Mouse (Mus musculus): Measurements from ENCODE around the gene Pisd.
"Not testable (repeated sequence)": the region's sequence is repeated elsewhere in the genome, so short reads cannot be mapped to it uniquely, and the experiment has no call there.

Gene Pisd

DNA sequence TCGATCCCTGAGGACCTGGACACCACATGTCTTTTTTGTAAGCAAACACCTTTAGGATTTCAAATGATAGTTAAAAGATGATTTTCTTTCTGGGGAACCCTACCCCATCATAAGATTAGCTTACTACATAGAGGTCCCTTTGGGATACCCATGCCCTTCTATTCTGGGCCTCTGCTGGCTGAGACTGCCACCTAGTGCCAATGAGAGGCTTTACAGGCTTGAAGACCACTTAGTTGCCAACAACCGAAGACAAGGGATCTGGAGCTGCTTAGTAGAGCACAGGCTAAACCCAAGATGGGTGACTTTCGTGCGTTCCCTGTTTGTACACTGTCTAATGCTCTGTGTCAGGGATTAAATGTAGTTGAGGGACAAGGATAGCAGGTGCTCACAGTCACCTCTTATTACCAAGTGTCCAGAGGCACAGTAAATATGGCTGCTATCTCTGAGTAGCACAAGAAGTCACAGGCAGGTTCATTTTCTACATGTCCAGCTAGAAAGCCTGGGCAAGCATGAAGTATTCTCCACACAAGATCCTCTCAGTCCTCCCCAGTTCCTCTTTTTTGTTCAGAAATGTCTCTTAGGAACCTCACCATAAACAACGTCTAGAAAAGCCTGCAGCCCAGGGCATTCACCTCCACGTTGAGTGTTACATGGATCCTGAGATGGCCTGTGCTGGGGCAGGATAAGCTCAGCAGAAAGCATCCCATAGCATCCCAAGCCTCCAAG lies 37.6 kb downstream of the Pisd start:
- in situ Hi-C loops (cut with MboI; ENCODE audit: unreplicated experiment in 2 of 2) = loop anchor here in 1 of 2 experiments (5.0 kb wide), 1 partner anchor 39 kb away; the partner anchor contains the start of gene Pisd

DNA sequence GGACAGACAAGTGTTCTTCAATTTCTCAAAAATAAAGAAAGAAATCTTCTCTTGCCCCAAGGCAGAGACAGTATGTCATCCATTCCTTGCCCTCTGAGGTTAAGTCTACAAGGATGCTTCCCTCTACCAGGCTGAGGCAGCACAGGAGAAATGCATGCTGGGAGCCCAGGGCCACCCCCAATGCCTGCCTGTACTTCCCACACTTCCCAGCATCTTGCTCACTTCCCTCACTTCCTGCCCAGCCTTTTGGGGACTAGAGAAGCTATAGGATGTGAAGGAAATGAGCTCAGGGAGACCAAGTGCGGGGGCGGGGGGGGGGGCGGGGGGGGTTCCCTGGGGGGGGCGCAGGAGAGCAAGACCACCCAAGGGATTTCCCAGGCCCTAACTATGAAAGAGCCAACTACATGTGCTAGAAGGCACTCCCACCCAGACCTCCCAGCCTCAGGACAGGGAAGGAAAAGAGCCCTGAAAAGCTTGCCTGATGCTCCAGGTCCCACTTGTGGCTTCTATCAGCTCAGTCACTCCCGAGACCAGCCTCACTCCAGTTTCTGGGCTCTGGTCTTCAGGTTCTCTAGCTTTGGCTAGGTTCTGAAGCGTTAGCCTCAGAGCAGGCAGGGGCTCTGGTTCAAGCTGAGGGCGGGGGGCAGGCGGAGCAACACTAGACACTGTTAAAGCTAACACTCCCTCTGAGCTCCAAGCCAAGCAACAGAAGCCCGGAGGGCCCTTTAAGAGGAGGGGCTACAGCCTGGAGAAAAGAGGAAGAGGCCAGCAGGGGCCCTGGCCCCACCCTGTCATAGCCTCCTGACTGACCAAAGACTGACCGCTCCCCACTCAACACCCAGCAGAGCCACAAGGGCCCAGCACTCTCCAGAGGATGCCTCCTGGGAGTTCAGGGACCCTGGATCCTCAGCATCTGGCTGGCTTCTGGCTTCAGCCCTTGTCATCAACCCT lies 39.5 kb downstream of the Pisd start:
- in situ Hi-C loops (cut with MboI; ENCODE audit: unreplicated experiment in 2 of 2) = loop anchor here in 1 of 2 experiments (5.0 kb wide), 1 partner anchor 41 kb away; the partner anchor contains the start of gene Pisd

DNA sequence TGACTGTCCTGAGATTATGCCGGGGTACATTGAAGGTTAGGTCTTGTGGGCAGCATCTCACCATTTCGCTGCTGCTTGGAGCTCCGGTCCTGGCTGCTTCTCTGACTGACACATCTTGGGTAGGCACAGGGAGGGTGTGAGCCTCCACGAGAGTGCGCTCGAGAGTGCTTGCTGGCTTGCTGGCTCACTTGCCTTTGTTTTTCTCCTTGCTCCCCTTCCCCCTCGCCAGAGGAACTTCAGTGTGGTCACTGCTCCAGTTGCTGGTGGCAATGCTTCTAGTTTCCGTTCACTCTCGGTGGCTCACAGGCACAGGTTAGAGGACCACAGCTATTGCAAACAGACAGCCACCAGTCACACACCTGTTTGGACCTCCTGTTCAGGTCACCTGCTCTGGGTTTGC lies 43.3 kb downstream of the Pisd start:
- in situ Hi-C loops (cut with MboI; ENCODE audit: unreplicated experiment in 2 of 2) = no loop called here

DNA sequence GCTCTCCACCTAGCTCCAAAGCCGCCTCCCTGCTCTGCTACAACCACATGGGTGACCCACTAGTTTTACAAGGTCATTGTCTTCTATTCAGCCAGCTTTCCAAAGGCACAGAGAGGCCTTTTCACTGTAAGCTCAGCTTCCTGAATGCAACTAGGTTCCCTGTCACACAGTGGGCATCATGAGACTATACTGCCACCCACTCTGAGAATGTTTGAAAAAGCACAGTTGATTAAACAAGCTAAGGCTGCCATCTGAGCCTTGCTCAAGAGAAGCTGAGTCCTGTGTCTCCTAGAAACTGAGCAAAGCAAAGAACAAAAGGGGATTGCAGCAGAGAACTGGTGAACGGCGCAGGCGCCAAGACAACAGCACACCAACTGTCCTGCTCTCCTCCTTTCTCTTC lies 44.1 kb downstream of the Pisd start:
- in situ Hi-C loops (cut with MboI; ENCODE audit: unreplicated experiment in 2 of 2) = not testable (repeated sequence)

DNA sequence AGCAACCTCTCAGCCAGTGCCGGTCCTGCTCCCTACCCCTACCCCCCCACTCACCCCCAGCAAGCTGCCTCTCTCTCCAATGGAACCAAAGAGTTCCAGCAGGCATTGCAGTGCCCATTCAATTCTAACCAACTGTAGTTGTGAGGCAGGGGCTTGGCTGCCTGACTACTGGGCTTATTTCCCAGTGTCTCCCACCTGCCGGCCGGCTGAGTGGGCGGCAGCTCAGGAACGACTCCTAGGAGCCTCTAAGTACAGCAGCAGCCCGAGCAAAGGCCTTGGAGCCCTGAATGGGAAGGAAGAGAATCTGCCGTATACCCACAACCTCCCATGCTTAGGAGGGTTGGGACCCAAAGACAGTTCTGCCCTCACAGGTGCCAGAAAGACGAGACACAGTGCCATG lies 44.6 kb downstream of the Pisd start:
- in situ Hi-C loops (cut with MboI; ENCODE audit: unreplicated experiment in 2 of 2) = not testable (repeated sequence)

DNA sequence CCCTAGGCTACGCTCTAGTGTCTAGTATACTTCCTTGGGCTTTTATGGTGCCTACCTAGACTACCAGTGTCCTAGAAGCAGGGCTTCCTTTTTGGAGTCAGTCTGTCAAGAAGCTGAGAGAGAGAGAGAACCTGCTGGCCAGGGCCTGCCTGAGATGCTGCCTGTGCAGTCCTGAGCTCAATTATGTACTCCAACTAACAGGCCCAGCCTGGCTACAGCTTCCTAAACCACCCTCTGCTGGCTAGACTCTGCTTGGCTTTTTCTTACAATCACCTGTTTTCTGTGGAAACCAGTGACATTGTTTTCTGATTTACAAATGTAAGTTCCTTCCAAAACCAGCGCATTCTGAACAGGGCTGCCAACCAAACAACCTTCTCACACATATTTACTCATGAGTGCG lies 45.3 kb downstream of the Pisd start:
- in situ Hi-C loops (cut with MboI; ENCODE audit: unreplicated experiment in 2 of 2) = no loop called here

DNA sequence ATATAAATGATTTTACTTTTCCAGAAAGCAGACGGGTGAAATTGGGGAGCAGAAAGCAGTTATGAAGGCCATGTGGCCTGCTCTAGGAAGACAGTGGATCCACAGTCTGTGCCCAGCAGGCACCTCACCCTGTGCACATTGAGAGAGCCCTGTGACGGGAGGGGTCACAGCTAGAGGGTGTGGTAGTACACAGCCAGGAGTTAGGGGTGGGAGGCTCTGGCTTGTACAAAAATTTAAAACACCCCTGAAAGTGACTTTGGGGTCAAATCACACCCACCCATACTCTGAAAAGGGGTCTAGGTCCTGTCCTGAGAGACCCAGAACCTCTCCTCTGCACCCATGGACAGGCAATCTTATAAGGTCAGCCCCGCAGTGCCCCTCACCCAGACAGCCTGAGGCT lies 48.7 kb downstream of the Pisd start:
- in situ Hi-C loops (cut with MboI; ENCODE audit: unreplicated experiment in 2 of 2) = not testable (repeated sequence)

DNA sequence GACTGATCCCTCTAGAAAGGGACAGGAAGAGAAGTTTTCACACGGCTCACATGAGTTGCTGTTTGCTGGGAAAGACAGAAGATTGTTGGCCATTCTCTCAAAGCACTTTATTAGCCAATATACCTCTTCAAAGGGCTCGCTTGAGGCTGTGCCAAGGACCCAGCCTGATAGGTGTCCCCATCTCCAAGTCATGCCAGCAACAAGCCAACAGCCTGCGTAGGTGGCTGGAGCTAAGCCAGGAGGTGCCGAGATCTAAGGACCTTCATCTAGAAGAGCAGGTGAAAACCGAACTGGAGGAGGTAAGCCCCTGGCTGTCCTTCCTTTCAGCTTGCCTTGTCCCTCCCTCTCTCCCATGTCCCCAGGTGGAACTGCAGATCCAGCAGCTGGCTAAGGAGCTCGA lies 49.7 kb downstream of the Pisd start:
- in situ Hi-C loops (cut with MboI; ENCODE audit: unreplicated experiment in 2 of 2) = no loop called here

DNA sequence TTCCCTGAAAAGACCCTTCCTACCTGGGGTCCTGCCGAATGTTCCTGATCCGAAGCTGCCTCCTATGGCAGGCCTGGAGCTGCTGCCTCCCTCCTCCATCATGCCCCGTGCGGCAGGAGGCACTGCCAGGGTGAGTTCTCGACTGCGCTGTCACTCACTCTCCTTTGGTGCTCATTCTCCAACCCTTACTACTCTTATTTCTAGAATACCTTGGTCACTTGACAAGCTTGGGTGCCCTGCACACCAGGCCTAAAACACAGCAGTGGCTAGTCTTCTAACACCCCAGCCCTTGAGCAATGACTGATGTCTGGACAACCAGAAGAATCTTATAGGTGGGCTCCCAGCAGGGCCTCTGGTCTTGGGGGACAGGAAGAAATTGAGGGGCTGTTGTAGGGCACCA lies 51.6 kb downstream of the Pisd start:
- in situ Hi-C loops (cut with MboI; ENCODE audit: unreplicated experiment in 2 of 2) = not testable (repeated sequence)

DNA sequence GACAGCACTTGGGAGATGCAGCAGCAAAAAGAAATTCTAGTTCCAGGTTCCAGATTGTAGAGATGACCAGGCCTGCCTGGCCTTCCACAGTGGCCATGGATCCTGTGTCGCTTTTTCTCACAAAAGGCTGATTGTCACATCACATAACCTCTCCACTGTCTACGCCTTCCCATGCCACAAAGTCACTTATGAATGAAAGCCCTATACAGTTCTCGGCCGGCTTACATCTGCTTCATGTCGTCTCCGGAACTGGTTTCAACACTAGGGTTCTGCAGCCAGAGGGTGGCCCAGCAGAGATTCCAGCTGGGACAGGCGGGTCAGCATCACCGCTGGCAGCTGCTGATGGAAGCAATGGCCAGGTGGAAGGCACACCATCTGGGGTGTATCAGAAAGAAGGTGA lies 56.6 kb downstream of the Pisd start:
- in situ Hi-C loops (cut with MboI; ENCODE audit: unreplicated experiment in 2 of 2) = loop anchor here in 1 of 2 experiments (10.0 kb wide), 1 partner anchor 306 kb away; no protein-coding TSS in a partner anchor

DNA sequence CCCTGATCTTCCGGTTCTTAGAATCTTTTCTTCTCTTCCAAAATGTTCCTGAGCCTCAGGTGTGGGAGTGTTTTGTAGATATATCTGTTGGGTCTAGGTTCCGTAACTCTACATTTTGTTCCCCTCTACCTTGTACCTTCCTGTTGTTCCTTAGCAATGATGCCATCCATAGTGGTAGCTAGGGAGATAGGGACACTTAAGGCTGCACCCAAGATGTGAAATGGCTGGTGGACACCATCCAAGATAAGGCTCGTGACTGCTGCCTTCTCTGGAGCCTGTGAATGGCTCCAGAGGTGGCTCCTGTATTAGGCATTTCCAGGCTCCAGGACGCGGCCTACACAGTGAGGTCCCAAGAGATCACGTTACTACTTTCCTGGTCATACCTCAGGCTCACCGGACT lies 57.1 kb downstream of the Pisd start:
- in situ Hi-C loops (cut with MboI; ENCODE audit: unreplicated experiment in 2 of 2) = loop anchor here in 1 of 2 experiments (10.0 kb wide), 1 partner anchor 307 kb away; no protein-coding TSS in a partner anchor

DNA sequence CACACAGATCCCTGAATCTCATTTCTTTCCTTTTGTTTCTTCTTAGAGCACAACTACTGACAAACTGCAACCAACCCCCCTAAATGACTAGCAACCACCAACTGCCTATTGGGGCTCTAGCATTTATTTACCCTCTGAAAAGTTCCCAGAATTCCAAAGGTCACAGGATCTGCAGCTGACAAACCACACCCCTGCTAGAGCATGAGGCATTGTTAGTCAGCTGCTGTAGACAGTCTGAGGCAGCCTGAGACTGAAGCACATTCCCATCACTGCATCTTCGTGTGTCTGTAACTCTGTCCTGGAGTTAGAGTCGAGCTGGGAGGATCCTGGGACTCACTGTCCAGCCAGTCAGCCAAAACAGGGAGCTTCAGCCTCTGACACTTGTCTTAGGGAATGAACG lies 60.0 kb downstream of the Pisd start:
- in situ Hi-C loops (cut with MboI; ENCODE audit: unreplicated experiment in 2 of 2) = loop anchor here in 1 of 2 experiments (10.0 kb wide), 1 partner anchor 309 kb away; no protein-coding TSS in a partner anchor

DNA sequence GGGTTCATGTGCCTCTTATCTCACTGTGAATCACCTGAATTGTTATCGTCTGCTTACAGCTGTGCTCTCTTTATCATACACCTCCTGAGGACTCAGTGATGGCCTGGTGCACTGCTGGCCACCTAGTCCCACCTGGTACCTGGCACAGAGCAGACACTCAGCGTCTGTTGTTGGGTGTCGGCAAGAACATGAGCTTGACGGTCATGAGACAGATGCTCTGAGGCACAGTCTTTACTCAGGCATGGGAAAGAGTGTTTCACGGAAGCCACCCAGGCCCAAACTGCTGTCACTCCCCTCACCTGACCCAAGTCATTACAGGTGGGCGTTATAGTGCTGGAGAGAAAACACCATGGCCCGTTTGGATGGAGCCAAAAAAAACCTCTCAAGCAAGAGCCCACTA lies 61.5 kb downstream of the Pisd start:
- in situ Hi-C loops (cut with MboI; ENCODE audit: unreplicated experiment in 2 of 2) = loop anchor here in 1 of 2 experiments (10.0 kb wide), 1 partner anchor 311 kb away; no protein-coding TSS in a partner anchor

DNA sequence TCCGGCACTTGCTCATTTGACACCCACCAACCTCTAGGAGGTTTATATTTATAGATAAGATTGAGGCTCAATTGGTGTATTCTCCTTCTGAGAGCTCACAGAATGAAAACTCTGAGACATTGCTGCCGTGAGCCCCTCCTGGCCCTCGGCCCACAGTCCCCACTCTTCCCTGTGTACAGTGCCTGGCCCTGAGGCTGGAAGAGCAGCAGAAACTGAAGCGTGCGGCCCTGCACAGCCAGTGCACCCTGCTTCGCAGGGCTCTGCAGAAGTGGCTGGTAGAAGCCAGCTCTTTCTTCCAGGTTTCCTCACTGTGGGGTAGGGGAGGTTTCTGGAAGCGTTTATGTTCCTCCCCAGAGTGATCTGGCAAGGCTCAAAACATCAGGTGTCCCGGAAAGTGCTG lies 62.7 kb downstream of the Pisd start:
- in situ Hi-C loops (cut with MboI; ENCODE audit: unreplicated experiment in 2 of 2) = loop anchor here in 1 of 2 experiments (10.0 kb wide), 1 partner anchor 312 kb away; no protein-coding TSS in a partner anchor

DNA sequence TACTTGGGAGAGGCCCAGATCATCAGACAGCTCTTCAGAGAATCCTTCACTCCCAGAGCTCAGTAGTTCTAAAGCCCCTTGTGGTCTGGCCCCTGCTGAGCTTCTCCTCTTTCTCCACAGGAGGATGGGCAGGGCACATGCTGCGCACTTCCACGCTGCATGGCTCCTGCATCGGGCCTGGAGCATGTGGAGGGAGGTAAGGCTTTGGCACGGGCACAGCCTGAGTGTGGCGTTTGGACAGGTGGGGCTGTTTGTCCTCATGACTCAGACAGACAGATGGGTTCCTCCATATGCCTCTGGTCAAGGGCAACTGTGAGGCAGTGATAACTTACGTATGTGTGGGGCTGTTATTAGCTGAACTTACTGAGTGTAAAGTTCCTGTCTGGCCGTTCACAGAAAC lies 63.2 kb downstream of the Pisd start:
- in situ Hi-C loops (cut with MboI; ENCODE audit: unreplicated experiment in 2 of 2) = loop anchor here in 1 of 2 experiments (10.0 kb wide), 1 partner anchor 313 kb away; no protein-coding TSS in a partner anchor

DNA sequence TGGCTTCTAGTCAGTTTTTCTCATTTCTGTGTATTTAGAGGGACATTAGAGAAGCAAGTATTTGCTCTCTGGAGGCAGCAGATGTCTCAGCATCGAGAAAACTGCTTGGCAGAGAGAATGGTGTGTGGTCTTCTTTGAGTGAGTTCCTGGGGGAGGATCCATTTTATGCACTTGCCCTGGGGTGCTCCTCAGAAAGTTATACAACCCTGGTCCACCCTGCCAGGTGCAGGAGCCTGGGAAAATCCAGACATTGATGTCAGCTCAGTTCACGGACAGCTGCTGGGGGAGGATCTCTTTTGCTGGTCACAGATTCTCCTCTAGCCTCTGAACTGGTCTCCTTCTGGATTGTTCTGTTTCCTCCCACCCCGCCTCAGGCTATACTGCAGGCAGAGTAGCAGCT lies 64.1 kb downstream of the Pisd start:
- in situ Hi-C loops (cut with MboI; ENCODE audit: unreplicated experiment in 2 of 2) = loop anchor here in 1 of 2 experiments (10.0 kb wide), 1 partner anchor 313 kb away; no protein-coding TSS in a partner anchor

DNA sequence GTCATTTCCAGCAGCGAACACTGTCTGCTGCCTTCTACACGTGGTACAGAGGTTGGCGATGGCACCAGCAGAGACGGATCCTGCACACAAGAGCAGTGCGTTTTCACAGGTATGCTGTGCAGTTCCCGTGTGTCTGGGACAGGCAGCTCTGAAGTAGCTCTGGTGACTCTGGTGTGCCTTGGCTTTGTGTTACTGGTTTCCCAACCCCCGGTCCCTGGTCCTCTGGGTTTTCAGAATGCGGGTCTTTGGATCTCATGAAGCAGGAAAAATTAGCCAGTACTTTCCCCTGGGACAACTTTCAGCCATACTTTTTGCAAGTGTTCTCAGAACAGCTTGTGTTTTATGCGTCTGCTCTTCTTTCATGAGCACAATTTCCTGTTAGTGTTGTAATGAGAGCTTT lies 65.0 kb downstream of the Pisd start:
- in situ Hi-C loops (cut with MboI; ENCODE audit: unreplicated experiment in 2 of 2) = loop anchor here in 1 of 2 experiments (10.0 kb wide), 1 partner anchor 314 kb away; no protein-coding TSS in a partner anchor

DNA sequence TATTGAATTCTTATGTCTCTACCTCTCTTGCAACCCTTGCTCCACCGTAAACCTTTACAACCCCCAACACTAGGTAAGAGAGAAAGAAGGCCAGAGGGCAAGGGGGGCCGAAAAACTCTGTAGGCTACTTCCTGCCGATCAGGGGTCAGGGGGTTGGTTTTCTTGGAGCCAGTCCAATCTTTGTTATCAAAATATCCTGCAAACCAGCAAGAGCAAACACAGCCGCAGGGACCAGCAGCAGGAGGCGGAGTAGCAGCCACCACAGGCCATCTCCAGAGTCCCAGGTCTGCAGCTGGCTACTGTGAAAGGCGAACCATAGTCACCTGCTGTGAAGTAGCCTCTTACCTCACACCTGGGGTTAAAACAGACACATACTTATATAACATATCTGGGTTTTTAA lies 66.5 kb downstream of the Pisd start:
- in situ Hi-C loops (cut with MboI; ENCODE audit: unreplicated experiment in 2 of 2) = loop anchor here in 1 of 2 experiments (5.0 kb wide), 1 partner anchor 68 kb away; the partner anchor contains the start of gene Pisd

DNA sequence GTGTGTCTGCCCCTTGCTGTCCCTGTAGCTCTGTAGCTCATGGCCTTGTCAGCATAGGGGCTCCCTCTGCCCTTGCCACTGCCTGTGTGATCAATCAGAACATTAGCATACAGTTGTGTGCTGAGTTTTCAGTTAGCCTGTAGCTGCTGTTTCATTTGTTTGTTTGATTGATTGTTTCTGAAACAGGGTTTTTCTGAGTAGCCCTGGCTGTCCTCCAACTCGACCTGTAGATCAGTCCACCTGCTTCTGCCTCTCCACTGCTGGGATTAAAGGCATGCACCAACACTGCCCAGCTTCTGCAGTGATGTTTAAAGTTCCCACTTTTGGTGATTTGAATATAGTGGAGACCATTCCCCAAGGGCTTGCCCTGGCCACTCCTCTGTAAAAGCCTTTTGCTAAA lies 67.7 kb downstream of the Pisd start:
- in situ Hi-C loops (cut with MboI; ENCODE audit: unreplicated experiment in 2 of 2) = loop anchor here in 1 of 2 experiments (5.0 kb wide), 1 partner anchor 70 kb away; the partner anchor contains the start of gene Pisd

DNA sequence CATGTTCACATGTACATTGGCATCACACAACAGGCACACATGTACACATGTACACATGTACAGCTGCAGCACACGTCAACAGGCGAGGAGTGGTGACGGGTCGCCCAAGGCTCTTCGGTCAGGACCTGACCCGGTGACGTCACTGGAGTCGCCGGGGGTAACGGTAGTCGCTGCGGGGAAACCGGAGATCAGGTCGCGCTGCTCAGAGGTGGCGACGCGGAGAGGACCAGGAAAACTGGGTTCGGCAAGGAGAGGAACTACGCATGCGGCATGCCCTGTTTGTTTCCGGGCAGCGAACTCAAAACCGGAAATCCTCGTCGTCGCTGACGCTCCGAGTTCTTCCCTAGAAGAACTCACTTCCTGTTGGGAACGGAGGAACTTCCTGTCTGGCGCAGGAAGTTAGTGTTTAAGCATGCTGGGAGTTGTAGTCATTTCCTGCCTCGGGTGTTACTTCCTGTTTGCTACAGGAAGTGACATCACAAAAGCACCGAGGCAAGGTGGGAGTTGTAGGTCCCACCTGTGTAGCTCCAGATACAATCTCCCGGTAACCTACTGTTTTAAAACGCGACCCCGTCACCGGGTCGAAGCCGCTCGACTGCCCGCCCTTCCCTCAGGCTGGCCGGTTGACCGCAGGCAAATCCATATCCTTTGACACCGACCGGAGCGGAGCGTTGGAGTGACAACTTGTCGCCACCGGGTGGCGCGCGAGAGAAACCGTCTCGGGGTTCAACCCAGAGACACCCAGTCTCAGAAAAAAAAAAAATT lies 71.6 kb downstream of the Pisd start:
- in situ Hi-C loops (cut with MboI; ENCODE audit: unreplicated experiment in 2 of 2) = loop anchor here (5.0 kb wide), 2 partner anchors 73 to 318 kb away; partner anchors contain the start of gene Pisd (in 1 of the 2)

Measured in v-Abl transformed pro-B cells (cell line).